Mouse (Mus musculus): ENCODE measurements around the gene Pip5k1b.

GRCm38 (mm10) chr19:24280601-24281228, 275.0 kb downstream of the Pip5k1b start, which contains the start of gene Fxn:
- TF ChIP-seq CTCF (IDR thresholded peaks at IDR 0.05; ENCODE audit: control insufficient read depth, insufficient read depth, low read length) (no peak), POLR2A (IDR thresholded peaks at IDR 0.05; ENCODE audit: borderline replicate concordance, control insufficient read depth, low read depth, low read length) (no peak)

All from bone marrow, adult 2 months (tissue).